Mouse (Mus musculus): ENCODE results near the gene Eif2ak1. TPM values are rescaled to one million over a fixed set of nuclear protein-coding genes. Genes with fewer than 3 reads are reported as not detected.

Eif2ak1 gene
- total RNA-seq, 1 experiment: 28.1 TPM

GRCm38 (mm10) chr5:143918120-143918519, 100.5 kb downstream of the Eif2ak1 start:
- no peak for TF ChIP-seq HCFC1 (IDR thresholded peaks at IDR 0.05; ENCODE audit: borderline replicate concordance, insufficient read depth, low read length)
- no peak overlapping the region for H3K9ac ChIP-seq (ENCODE audit: insufficient read depth, low read depth, low read length, poor library complexity, severe bottlenecking)
- no peak for DNase-seq (ENCODE audit: low read depth, low spot score)
- peaks cover 30% of the 10 kb centered on the region for H3K36me3 ChIP-seq (ENCODE audit: control insufficient read depth, insufficient read depth, low read length, poor library complexity, severe bottlenecking)
- in situ Hi-C loops (cut with MboI; ENCODE audit: low sequenced_read_pairs in 2 of 2, unreplicated experiment in 2 of 2): no loop called here
- no peaks in the 10 kb centered on the region for H3K9me3 ChIP-seq (ENCODE audit: control insufficient read depth, insufficient read depth, low read depth, low read length)
- no peaks in the 10 kb centered on the region for H3K4me1 ChIP-seq (ENCODE audit: control insufficient read depth in 2 of 2, insufficient read depth in 2 of 2, low read length in 2 of 2, poor library complexity in 1 of 2)
- H3K27ac ChIP-seq (ENCODE audit: insufficient read depth, low read depth, low read length, poor library complexity, severe bottlenecking): no peak overlapping the region
- H3K4me3 ChIP-seq (ENCODE audit: insufficient read depth in 1 of 2, low read depth in 1 of 2, low read length in 2 of 2, poor library complexity in 1 of 2, severe bottlenecking in 1 of 2): no peak overlapping the region

- in situ Hi-C loops (cut with MboI; ENCODE audit: low sequenced_read_pairs in 2 of 2, unreplicated experiment in 2 of 2): no loop called here
- no peak for TF ChIP-seq HCFC1 (IDR thresholded peaks at IDR 0.05; ENCODE audit: borderline replicate concordance, insufficient read depth, low read length)
- TF ChIP-seq ZNF384 (IDR thresholded peaks at IDR 0.05; ENCODE audit: low read depth, low read length): no peak
- TF ChIP-seq MAFK (IDR thresholded peaks at IDR 0.05; ENCODE audit: insufficient read depth, low read depth, low read length): no peak
- TF ChIP-seq CHD2 (IDR thresholded peaks at IDR 0.05; ENCODE audit: low read depth, low read length): no peak
- no peak for TF ChIP-seq ZC3H11A (IDR thresholded peaks at IDR 0.05; ENCODE audit: borderline replicate concordance, low read depth, low read length)
- no peak overlapping the region for H3K27ac ChIP-seq (ENCODE audit: insufficient read depth, low read depth, low read length, poor library complexity, severe bottlenecking)
- H3K9ac ChIP-seq (ENCODE audit: insufficient read depth, low read depth, low read length, poor library complexity, severe bottlenecking): no peak overlapping the region
- DNase-seq (ENCODE audit: low read depth, low spot score): no peak
- no peaks in the 10 kb centered on the region for H3K9me3 ChIP-seq (ENCODE audit: control insufficient read depth, insufficient read depth, low read depth, low read length)
- no peaks in the 10 kb centered on the region for H3K4me1 ChIP-seq (ENCODE audit: control insufficient read depth in 2 of 2, insufficient read depth in 2 of 2, low read length in 2 of 2, poor library complexity in 1 of 2)
- peaks cover 40% of the 10 kb centered on the region for H3K36me3 ChIP-seq (ENCODE audit: control insufficient read depth, insufficient read depth, low read length, poor library complexity, severe bottlenecking)
- no peak overlapping the region for H3K4me3 ChIP-seq (ENCODE audit: insufficient read depth in 1 of 2, low read depth in 1 of 2, low read length in 2 of 2, poor library complexity in 1 of 2, severe bottlenecking in 1 of 2)
Measured at GRCm38 (mm10) chr5:143924781-143925452, 107.3 kb downstream of the Eif2ak1 start.

DNA sequence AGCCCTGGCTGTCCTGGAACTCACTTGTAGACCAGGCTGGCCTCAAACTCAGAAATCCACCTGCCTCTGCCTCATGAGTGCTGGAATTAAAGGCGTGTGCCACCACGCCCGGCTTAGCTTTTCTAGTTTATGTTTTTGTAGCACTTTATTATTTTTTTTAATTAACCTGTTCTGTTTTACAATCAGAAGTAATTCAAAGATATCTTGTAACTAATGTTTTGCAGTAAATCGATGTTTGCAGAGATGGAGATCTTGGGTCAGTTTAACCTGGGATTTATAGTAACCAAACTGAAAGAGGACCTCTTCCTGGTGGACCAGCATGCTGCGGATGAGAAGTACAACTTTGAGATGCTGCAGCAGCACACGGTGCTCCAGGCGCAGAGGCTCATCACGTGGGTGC, 110.3 kb downstream of the Eif2ak1 start, which contains the start of gene Gm42421:
Gene Gm42421, plus strand, starts transcription at position 301 of the 400 bp plus-strand sequence.
- Histone ChIP-seq H3K27ac (ENCODE audit: insufficient read depth, low read depth, low read length, poor library complexity, severe bottlenecking) (no peak within 1 kb of the TSS), H3K9me3 (ENCODE audit: control insufficient read depth, insufficient read depth, low read depth, low read length) (no peaks in the 10 kb centered on the region), H3K36me3 (ENCODE audit: control insufficient read depth, insufficient read depth, low read length, poor library complexity, severe bottlenecking) (peaks cover 39% of the 10 kb centered on the region), H3K9ac (ENCODE audit: insufficient read depth, low read depth, low read length, poor library complexity, severe bottlenecking) (no peak within 1 kb of the TSS), H3K4me1 (ENCODE audit: control insufficient read depth in 2 of 2, insufficient read depth in 2 of 2, low read length in 2 of 2, poor library complexity in 1 of 2) (no peaks in the 10 kb centered on the region), H3K4me3 (ENCODE audit: insufficient read depth in 1 of 2, low read depth in 1 of 2, low read length in 2 of 2, poor library complexity in 1 of 2, severe bottlenecking in 1 of 2) (no peak within 1 kb of the TSS)
- no peak for DNase-seq (ENCODE audit: low read depth, low spot score)
- TF ChIP-seq HCFC1 (IDR thresholded peaks at IDR 0.05; ENCODE audit: borderline replicate concordance, insufficient read depth, low read length): no peak
- no peak for TF ChIP-seq MAFK (IDR thresholded peaks at IDR 0.05; ENCODE audit: insufficient read depth, low read depth, low read length)
- TF ChIP-seq CHD2 (IDR thresholded peaks at IDR 0.05; ENCODE audit: low read depth, low read length): no peak
- no peak for TF ChIP-seq ZNF384 (IDR thresholded peaks at IDR 0.05; ENCODE audit: low read depth, low read length)
- TF ChIP-seq ZC3H11A (IDR thresholded peaks at IDR 0.05; ENCODE audit: borderline replicate concordance, low read depth, low read length): no peak
- in situ Hi-C loops (cut with MboI; ENCODE audit: low sequenced_read_pairs in 2 of 2, unreplicated experiment in 2 of 2): no loop called here

GRCm38 (mm10) chr5:143929291-143929690, 111.7 kb downstream of the Eif2ak1 start:
- in situ Hi-C loops (cut with MboI; ENCODE audit: low sequenced_read_pairs in 2 of 2, unreplicated experiment in 2 of 2): no loop called here
- no peak overlapping the region for H3K4me3 ChIP-seq (ENCODE audit: insufficient read depth in 1 of 2, low read depth in 1 of 2, low read length in 2 of 2, poor library complexity in 1 of 2, severe bottlenecking in 1 of 2)
- DNase-seq (ENCODE audit: low read depth, low spot score): no peak
- no peaks in the 10 kb centered on the region for H3K9me3 ChIP-seq (ENCODE audit: control insufficient read depth, insufficient read depth, low read depth, low read length)
- peaks cover 35% of the 10 kb centered on the region for H3K36me3 ChIP-seq (ENCODE audit: control insufficient read depth, insufficient read depth, low read length, poor library complexity, severe bottlenecking)
- H3K27ac ChIP-seq (ENCODE audit: insufficient read depth, low read depth, low read length, poor library complexity, severe bottlenecking): no peak overlapping the region
- TF ChIP-seq ZNF384 (IDR thresholded peaks at IDR 0.05; ENCODE audit: low read depth, low read length) (no peak), MAFK (IDR thresholded peaks at IDR 0.05; ENCODE audit: insufficient read depth, low read depth, low read length) (no peak), ZC3H11A (IDR thresholded peaks at IDR 0.05; ENCODE audit: borderline replicate concordance, low read depth, low read length) (no peak), CHD2 (IDR thresholded peaks at IDR 0.05; ENCODE audit: low read depth, low read length) (no peak), HCFC1 (IDR thresholded peaks at IDR 0.05; ENCODE audit: borderline replicate concordance, insufficient read depth, low read length) (no peak)
- H3K4me1 ChIP-seq (ENCODE audit: control insufficient read depth in 2 of 2, insufficient read depth in 2 of 2, low read length in 2 of 2, poor library complexity in 1 of 2): peaks cover 0 to 3% of the 10 kb centered on the region in 2 experiments; a peak in 1 of 4 replicates
- no peak overlapping the region for H3K9ac ChIP-seq (ENCODE audit: insufficient read depth, low read depth, low read length, poor library complexity, severe bottlenecking)

DNA sequence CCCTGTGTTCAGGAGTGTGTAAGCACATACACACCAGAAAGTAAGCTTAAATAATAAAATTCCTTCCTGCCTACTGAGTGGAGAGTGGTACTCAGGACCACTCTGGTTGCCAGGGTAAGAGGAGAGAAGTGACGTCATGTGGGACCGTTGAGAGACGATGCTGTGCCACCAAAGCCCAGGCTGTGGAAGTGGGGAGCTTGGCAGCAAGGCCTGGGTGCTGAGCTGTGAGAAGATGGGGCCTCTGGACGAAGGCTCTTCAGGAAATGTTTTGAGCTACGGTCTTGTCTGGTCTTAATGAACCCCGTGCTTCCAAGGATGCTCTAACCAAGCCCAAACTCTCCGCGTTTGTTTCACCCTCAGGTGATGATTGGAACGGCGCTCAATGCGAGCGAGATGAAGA, 113.1 kb downstream of the Eif2ak1 start:
- no peak for DNase-seq (ENCODE audit: low read depth, low spot score)
- H3K27ac ChIP-seq (ENCODE audit: insufficient read depth, low read depth, low read length, poor library complexity, severe bottlenecking): no peak overlapping the region
- H3K9ac ChIP-seq (ENCODE audit: insufficient read depth, low read depth, low read length, poor library complexity, severe bottlenecking): no peak overlapping the region
- no peak overlapping the region for H3K4me3 ChIP-seq (ENCODE audit: insufficient read depth in 1 of 2, low read depth in 1 of 2, low read length in 2 of 2, poor library complexity in 1 of 2, severe bottlenecking in 1 of 2)
- no peak for TF ChIP-seq ZC3H11A (IDR thresholded peaks at IDR 0.05; ENCODE audit: borderline replicate concordance, low read depth, low read length)
- no peak for TF ChIP-seq HCFC1 (IDR thresholded peaks at IDR 0.05; ENCODE audit: borderline replicate concordance, insufficient read depth, low read length)
- TF ChIP-seq MAFK (IDR thresholded peaks at IDR 0.05; ENCODE audit: insufficient read depth, low read depth, low read length): no peak
- no peak for TF ChIP-seq ZNF384 (IDR thresholded peaks at IDR 0.05; ENCODE audit: low read depth, low read length)
- TF ChIP-seq CHD2 (IDR thresholded peaks at IDR 0.05; ENCODE audit: low read depth, low read length): no peak
- in situ Hi-C loops (cut with MboI; ENCODE audit: low sequenced_read_pairs in 2 of 2, unreplicated experiment in 2 of 2): no loop called here
- H3K4me1 ChIP-seq (ENCODE audit: control insufficient read depth in 2 of 2, insufficient read depth in 2 of 2, low read length in 2 of 2, poor library complexity in 1 of 2): peaks cover 0 to 3% of the 10 kb centered on the region in 2 experiments; a peak in 1 of 4 replicates
- H3K36me3 ChIP-seq (ENCODE audit: control insufficient read depth, insufficient read depth, low read length, poor library complexity, severe bottlenecking): peaks cover 26% of the 10 kb centered on the region
- H3K9me3 ChIP-seq (ENCODE audit: control insufficient read depth, insufficient read depth, low read depth, low read length): no peaks in the 10 kb centered on the region
